Mouse (Mus musculus) 3T3-L1 (cell line): ENCODE results near the gene Copz2.
"Not testable (repeated sequence)": the region's sequence is repeated elsewhere in the genome, so short reads cannot be mapped to it uniquely, and the experiment has no call there.

ENCODE experiments used
- DNase-seq: peaks from one replicate; pipeline ENCODE4 v3.0.0-alpha.2; 2015; ENCODE audit warnings: low read depth, low spot score

Gene Copz2

DNA sequence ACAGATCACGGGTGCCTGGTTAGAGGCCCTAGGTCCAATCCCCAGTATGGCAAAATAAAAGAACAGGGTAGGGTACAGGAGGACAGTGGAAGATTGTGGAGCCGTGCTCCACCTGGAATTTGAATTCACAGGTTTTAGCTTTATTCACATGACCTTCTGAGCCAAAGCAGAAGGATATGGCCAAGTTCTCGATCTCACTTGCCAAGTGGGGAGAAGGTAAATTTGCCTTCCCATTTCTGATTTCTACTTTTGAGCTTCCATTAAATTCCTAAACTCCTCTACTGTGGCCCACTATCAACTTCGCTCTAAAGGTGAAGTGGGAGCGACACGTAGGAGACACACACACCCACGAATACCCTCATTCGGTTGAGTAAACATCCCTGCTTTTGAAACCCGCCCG is 20.8 kb upstream of the Copz2 start:
- DNase-seq = no peak

DNA sequence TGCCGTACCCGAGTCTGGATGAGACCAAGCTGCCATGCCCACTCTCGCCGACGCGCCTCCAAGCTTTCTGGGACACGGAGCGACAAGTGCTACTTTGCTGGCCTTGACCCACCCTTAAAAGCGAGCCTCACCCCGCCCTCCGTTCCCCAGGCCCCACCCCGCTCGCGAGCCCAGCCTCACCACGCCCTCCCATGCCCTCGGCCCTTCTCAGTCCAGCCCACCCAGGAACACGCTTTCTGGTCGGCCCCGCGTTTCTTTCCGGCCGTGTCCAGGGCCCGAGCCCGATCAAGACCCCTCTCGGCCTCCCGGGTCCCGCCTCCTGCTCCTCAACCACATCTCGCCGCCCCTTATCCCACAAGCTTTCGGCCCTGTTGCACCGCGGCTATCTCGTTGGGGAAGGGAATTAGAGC is 20.3 kb upstream of the Copz2 start:
- peak; percentile 85 for DNase-seq

DNA sequence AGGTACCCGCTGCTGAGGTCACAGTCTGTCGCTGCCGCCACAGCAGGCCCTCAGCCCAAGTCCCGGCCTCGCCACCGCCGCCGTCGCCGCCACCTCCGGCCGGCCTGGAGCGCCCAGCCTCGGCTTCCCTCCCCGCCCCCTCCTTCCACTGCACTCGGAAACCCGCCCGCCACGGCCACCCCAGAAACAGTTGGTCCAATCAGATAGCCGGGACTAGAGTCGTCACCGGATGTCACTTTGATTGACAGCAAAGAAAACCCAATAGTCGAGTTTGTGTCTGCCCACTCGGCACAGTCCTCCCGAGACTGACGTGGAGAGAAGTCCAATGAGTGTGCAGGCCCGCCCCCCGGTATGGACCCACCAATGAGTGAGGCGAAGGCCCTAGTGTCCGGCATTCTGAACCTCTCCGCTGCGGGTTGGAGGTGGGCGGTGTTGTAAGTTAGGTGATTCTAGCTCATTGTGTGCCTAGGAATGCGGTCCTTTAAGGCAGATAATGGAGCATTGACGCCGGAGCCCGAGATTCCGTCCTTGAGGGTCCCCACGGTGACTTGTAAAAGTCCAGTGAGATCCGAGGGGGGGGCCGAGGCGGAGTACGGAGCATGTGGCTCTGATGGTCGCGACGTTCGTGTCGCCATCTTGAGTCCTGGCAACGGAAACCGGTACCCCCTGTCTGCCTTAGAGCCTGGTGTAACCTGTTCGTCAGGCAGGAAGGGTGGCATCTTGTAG is 19.7 kb upstream of the Copz2 start, which contains the start of gene Nfe2l1:
Gene Nfe2l1 (minus strand): TSS at position 156 of the 726 bp plus-strand sequence.
- peak; percentile 100 for DNase-seq

DNA sequence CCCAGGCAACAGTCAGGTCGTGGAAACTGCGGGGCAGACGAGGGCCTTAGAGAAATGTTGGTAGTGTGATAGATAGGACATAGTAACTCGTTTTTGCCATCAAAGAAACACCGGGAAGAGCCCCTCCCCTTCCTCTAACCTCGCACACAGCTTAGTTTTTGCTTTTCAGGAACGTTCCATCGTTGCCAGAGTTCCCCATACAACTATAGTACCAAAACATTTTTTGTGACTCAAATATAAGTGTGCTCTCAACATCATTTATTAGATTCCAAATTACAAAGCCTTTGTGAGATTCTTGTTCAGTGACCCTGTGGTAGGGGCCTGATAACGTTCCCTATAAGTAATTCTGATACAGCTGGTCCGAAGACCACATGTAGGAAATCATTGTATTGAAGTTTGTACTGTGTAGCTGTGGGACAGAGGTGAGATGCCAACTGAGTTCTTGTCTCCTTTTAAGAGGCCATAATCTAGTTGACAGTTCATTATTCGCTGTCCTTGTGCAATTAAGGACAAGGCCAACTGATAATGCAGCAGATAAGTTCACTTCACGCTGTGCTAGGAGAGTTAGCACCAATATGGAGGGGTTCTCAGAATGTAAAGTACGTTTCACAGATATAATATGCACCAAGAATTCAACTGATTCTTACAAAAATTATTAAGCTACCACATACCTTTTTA is 19.0 kb upstream of the Copz2 start:
- no peak for DNase-seq

DNA sequence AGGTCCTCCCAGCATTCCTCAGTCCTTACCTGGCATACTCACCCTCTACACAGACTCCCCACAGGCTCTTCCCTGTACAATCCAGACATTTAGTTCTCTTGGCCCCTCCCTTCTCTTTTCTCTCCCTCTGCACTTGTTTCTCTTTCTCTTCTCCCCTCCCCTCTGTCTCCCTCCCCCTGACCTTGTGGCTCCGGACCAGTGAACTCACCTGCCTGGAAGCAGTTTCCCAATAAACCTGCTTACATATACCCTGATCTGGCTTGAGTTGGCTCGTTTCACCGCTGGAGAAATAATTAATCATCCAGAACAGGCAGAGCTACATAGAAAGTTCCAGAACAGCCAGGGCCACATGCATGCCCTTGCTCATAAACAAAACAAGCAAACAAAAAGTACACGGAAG is 18.2 kb upstream of the Copz2 start:
- no peak for DNase-seq

DNA sequence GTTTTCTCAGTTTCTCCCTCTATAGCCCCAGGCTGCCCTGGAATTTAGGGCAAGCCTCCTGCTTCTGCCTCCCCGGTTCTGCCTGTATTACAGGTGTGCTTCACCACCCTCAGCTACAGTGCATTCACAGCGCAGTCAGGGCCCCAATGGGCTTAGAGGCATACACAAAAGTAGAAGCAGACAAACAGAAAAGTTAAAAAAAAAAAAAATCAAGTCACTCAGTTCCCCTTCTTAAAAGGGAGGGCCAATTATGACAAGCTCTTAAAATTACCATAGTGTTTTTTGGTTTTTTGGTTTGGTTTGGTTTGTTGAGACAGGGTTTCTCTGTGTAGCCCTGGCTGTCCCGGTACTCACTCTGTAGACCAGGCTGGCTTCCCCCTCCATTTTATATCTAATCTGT is 17.1 kb upstream of the Copz2 start:
- no peak for DNase-seq

DNA sequence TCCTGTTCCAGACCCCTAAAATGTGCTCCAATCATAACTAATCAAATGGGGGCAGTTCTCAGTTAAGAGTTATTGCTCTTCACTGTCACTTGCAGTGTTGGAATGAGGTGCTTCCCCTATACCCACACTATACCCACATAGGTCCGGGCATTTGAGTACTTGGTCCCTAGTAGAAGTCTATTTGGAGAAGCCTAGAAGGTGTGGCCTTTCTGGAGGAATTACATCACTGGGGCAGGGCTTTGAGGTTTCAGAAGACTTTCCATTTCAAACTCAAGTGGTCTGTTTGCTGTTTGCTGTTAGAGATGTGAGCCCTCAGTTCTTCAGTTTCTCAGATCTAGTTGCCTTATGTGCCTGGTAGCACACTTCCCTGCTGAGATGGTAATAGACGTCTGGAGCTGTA is 16.7 kb upstream of the Copz2 start:
- no peak for DNase-seq

DNA sequence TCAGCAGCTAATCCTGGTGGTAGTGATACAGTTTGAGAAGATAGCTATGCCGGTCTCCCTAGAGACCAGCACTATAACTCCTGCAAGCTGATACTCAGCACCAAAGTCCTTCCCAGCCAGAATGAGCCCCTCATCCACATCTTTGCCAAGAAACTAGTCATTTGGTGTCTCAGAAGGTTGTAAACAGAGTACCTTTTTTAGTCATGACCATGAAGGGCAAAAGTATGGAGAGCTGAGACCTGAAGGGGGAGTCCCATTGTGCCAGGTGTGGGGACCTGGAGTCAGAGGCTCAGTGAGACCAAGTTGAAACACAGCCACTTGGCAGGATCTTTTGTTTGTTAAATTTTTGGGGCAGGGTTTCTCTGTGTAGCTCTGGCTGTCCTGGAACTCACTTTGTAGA is 15.5 kb upstream of the Copz2 start:
- no peak for DNase-seq

DNA sequence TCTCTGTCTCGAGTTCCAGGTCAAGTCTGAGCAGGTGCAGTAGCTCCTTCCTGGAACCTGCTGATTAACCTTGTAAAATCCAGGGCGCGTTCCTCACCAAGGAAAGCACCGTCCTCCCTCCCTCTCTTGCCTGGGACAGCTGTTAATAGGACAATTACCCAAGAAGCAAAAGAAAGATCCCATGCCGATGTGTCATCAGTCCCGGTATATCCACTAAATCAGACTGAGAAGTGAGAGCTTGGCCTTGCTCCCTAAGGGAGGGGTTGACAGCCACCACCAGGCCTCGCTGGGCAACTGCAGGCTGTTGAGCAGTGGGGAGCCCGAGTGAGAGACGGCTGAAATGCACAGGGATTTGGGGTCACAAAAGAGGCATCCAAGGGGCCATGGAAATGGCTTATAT is 12.4 kb upstream of the Copz2 start:
- peak; percentile 81 for DNase-seq

DNA sequence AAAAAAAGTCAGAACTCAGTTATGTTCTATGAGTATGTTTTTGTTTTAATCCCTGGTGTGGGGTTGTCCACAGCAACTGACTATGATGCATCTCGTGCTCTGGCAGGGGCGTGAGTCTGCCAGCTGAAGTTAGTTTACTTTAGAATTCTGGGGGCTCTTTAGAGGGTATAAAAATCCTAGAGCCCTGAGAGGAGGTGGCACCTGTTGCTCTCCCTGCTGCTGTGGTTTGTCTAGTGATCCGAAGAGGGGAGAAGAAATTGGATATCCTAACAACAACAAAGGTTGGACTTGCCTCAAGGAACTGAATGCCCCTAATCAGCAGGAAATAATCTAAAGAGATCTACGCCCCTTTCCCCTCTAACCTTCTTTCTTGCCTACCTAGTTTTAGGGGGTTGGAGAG is 11.3 kb upstream of the Copz2 start:
- DNase-seq = no peak

DNA sequence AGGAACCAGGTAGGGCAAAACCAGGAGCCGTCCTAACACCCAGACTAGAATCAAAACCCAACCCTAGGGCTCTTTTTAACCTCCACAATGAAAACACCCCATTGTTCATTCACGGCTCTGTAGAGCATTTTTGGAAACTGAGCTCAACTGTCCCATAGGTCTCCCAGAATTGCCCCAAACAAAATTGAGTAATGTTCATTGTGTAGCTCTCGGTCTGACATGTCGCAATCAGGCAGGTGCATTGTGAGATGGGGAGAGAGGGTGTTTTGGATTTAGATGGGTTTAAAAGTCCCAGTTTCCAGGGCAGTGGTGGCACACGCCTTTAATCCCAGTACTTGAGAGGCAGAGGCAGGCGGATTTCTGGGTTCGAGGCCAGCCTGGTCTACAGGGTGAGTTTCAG is 10.2 kb upstream of the Copz2 start:
- DNase-seq = no peak

DNA sequence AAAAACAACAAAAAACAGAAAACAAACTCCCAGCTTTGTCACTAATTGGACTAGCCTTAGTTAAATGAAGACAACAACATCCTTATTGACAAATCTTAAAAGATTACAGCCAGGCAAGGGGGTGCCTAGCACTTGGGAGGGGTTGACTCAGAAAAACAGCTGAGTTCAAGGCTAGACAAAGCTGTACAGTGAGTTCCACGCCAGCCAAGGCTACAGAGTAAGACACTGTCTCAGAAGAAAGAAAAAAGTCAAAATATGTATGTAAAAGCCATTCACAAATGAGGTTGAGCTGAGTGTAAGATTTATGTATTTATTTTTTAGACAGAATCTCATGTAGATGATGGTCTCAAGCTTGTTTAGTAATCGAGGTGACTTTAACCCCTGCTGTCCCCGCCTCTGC is 9.8 kb upstream of the Copz2 start:
- no peak for DNase-seq

DNA sequence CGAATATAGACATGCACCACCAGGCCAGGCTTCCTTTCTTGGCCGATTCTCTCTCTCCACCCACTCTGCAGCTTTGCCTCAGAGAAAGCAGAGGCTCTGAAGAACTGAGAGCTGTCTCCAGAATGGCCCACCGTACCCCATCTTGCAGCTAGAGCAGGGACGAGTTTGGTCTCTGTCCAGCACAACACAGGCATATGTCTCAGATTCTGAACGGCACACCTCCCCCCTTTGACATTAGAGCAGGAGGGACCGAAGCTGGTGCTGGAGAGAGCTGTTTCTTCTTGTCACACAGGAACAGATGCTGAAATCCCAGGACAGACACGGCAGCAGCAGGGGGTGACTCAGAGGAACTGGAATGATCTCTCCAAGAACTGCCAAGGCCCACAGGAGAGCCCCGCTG is 9.4 kb upstream of the Copz2 start:
- DNase-seq = peak; percentile 71

DNA sequence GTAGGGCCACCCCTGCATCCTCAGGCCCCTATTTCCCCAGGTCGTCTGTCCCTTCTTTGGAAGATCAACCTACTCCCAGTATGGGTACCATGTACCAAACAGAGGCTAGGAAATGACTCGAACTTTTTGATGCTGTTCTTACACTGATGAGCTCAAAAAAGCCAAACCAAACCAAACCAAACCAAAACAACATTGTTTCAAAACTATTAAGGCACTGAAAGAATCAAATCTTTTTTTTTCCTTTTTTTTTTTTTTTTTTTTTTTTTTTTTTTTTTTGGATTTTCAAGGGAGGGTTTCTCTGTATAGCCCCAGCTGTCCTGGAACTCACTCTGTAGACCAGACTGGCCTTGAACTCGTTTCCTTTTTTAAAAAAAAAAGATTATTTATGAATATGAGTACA is 6.0 kb upstream of the Copz2 start:
- DNase-seq = no peak

DNA sequence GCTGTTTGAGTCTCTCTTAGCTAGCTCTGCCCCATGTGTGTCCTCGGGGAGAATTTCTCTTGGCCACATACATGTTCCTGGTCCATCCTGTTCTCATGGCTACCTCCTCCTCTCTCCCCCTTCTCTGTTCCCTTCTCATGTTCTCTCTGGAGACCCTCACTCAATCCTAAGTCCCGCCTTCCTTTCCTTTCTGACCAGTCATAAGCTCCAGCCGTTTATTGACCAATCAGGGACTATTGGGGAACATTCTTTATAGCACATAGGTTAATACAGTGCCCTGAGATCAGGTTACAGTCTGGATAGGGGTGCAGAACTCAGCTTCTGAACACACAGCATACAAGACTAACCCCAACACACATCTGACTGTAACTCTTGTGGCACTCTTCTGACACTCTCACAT is 2.4 kb upstream of the Copz2 start:
- DNase-seq = no peak

DNA sequence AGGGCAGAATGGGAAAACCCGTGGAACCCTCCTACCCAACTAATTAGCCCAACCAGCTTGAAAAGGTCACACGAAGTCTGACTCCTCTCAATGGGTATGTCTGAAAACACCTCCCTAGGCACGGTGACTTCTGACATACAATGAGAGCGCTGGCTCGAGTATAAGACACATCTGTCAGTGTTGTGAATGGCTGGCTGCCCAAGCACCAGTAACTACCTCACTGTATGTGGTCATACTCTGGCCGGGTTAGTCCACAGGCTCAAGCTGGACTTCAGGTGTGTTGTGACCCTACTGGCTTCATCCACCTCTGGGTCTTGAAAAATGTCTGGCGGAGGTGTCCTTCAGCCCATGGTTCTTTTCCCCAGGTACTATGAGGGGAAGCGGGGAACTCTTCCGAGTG is 976 bp upstream of the Copz2 start:
- DNase-seq = no peak

DNA sequence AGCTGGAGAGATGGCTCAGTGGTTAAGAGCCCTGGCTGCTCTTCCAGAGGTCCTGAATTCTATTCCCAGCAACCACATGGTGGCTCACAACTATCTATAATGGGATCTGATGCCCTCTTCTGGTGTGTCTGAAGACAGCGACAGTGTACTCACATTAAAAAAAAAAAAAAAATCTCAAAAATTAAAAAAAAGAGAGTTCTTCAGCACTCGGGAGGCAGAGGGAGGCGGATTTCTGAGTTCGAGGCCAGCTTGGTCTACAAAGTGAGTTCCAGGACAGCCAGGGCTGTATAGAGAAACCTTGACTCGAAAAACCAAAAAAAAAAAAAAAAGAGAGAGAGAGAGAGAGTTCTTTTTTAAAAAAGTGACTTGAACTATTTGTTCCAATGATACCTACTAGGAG is 525 bp upstream of the Copz2 start:
- DNase-seq = not testable (repeated sequence)

DNA sequence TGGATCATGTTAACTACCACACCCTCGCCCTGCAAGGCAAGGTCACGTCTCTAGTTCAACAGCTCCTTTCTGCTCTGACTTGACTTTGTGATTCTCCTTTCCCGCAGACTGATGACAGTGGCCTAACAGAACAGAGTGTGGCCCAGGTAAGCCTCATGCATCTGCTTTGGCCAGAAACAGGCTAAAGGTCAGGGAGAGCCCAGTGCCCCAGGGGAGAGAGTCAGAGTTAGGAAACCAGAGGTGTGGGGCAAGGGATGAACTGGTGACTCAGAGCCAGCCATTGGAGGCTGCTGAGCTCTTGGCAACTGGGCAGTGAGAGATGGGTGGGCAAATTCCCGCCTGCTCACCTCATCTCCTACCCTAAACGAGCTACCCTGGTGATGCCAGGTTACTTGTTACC is 7.8 kb downstream of the Copz2 start:
- peak; percentile 53 for DNase-seq

DNA sequence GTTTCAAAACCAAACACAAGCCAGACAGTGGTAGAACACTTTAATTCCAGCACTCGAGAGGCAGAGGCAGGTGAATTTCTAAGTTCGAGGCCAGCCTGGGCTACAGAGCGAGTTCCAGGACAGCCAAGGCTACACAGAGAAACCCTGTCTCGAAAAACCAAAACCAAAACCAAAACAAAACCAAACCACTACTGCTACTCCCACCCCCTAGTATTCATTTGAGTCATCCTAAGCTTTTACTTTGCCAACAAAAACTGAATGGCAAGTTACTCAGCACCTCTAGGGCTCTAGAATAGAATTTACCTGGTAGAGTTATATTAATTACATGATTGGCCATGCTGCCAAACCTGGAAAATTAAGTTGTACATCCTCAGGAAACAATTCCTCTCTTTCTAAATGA is 10.0 kb downstream of the Copz2 start:
- peak; percentile 54 for DNase-seq

DNA sequence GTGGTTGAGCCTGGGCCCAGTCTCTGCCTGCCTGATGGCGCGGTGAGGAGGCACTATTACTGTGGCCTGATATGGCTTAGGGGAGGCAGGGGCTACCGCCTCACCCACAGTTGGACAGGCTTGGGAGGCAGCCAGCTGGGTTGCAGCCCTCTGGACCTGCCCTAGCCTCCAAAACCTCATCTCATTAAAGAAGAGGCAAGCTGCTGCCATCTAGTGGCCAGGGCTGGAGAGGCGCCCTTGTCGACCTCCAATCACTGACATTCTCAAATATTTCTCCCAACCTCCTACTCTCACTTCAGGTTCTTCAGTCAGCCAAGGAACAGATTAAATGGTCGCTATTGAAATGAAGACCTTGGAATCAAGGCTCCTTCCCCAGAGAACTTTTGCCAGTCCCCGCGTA is 10.9 kb downstream of the Copz2 start:
- DNase-seq = peak; percentile 92

DNA sequence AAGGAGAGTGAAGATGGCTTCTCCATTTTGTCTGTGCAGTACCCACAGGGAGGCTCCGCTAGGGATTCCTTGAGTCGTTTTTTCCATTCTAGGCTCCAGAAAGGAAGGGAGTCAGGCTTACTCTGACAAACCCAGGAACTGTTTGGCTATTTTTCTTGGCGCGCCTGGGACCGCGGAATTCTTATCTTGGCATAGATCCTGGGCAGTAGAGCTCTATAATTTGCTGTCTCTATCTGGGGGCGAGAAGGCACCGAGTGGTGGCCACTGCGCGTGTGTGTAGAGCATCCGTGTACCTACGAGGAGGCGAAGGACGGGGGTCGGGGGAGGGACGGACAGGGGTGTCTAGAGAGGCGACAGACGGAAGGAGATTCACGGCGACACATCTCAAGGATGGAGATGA is 11.8 kb downstream of the Copz2 start:
- DNase-seq = peak; percentile 94

DNA sequence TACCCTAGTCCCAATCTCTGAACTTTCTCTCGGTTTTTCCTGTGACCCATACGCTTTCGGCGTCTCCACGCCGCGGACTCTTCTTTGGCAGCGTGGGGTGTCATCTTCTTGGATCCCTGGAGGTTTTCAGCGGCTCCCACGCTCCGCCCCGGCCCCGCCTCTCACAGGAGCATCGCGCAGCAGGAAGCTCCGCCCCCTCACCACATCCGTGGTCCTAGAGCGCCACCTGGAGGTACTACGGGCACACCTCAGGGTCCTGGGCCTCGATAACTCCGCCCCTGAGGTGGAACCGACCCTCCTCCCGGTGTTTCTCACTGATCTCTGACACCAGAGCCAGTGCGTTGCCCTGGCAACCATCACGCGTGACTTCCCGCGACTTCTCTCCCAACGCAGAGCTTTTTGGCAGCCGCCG is 12.2 kb downstream of the Copz2 start:
- DNase-seq = peak; percentile 96

DNA sequence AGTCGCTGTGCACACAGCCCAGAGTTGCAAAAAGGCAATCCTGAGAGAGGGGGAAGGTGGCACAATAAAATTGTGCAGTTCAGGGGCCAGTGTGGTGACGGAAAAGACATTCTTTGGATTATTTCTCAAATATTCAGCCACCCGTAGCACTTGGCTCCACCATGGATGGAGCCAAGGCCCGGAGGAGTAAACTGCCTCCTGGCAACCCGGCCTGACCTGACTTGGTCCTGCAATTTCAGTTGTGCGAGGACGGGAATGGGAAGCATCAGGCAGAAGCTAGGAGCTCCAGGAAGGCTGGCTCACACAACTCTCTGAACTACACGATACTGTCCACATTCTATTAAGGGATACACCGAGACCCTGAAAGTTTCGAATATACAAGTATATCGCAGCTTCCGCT is 12.9 kb downstream of the Copz2 start:
- peak; percentile 14 for DNase-seq
